Comparison of ENCODE assay signal across 1 mouse cellular context in genomic region chr6:135230586-135230985, GRCm38 (mm10).
TF ChIP-seq lines count a peak whose summit lies in the region.

No protein-coding gene starts in this region.

TF ChIP-seq in CH12.LX, 34 proteins besides CTCF, POLR2A, EP300 and RAD21 (continued from another document):
- TF ChIP-seq SIN3A (IDR thresholded peaks at IDR 0.05; ENCODE audit: low read length) (no peak), TCF12 (IDR thresholded peaks at IDR 0.05; ENCODE audit: low read depth, low read length) (0 out of 2 replicates have a peak, but pooled peaks have one; percentile 16), MYC (IDR thresholded peaks at IDR 0.05; ENCODE audit: low read depth, low read length) (no peak), PAX5 (IDR thresholded peaks at IDR 0.05; ENCODE audit: low read length) (no peak), ELF1 (IDR thresholded peaks at IDR 0.05; ENCODE audit: low read depth, low read length) (no peak)
